Mouse (Mus musculus) limb, embryonic 11.5 days (tissue): ENCODE measurements at regions not wholly inside any gene's neighbourhood (a gene's known extent, or its start where the extent isn't known, plus 50 kb on each side); places are given as distances from the start of the nearest gene placed in this dataset.

ENCODE experiments used
- ATAC-seq: fragments of 200-750 bp; cut with Nextera tagmentation; 2 replicates; pipeline ENCODE4 v1.8.0; 2017; ENCODE audit warnings: low read depth; ENCODE audit not compliant: insufficient number of reproducible peaks, low FRiP score, low TSS enrichment
- DNase-seq: peaks from one replicate; pipeline ENCODE4 v3.0.0-alpha.2; 2015; ENCODE audit warnings: low spot score
- H3K27ac ChIP-seq: fragments of 300-500 bp; sonication (generic); replicated peaks from 2 replicates; pipeline ENCODE4 v1.5.1; 2014; ENCODE audit warnings: low read depth, mild to moderate bottlenecking, low read length
- H3K27me3 ChIP-seq: fragments of 300-500 bp; sonication (generic); 2 replicates; pipeline ENCODE4 v1.6.1; 2014; ENCODE audit warnings: mild to moderate bottlenecking, low read length, mixed read lengths; ENCODE audit not compliant: control insufficient read depth, insufficient read depth
- H3K36me3 ChIP-seq: fragments of 300-500 bp; sonication (generic); 2 replicates; pipeline ENCODE4 v1.6.1; 2014; ENCODE audit warnings: mild to moderate bottlenecking, low read length, moderate library complexity, mixed read lengths; ENCODE audit not compliant: control insufficient read depth, insufficient read depth
- H3K4me1 ChIP-seq: fragments of 300-500 bp; sonication (generic); 2 replicates; pipeline ENCODE4 v1.6.1; 2014; ENCODE audit warnings: low read length, mixed read lengths; ENCODE audit not compliant: control insufficient read depth, insufficient read depth
- H3K4me2 ChIP-seq: fragments of 300-500 bp; sonication (generic); 2 replicates; pipeline ENCODE4 v1.6.1; 2014; ENCODE audit warnings: low read depth, mild to moderate bottlenecking, moderate library complexity; ENCODE audit not compliant: severe bottlenecking
- H3K4me3 ChIP-seq: fragments of 300-500 bp; sonication (generic); 2 replicates; pipeline ENCODE4 v1.5.1; 2014; ENCODE audit warnings: low read depth, low read length
- H3K9ac ChIP-seq: fragments of 300-500 bp; sonication (generic); 2 replicates; pipeline ENCODE4 v1.6.1; 2014; ENCODE audit warnings: mild to moderate bottlenecking, low read length
- H3K9me3 ChIP-seq: fragments of 300-500 bp; sonication (generic); 2 replicates; pipeline ENCODE4 v1.6.1; 2016; ENCODE audit warnings: low read length; ENCODE audit not compliant: control insufficient read depth
- WGBS: fragments of 180-500 bp; shearing (Covaris S2); extraction: QIAGEN DNeasy Blood & Tissue Kit; methylation state at CpG from one replicate; pipeline ENCODE4 v1.1.7; 2014; 5-methylcytosine and 5-hydroxymethylcytosine counted together

- Histone ChIP-seq H3K4me3 (no peak overlapping the region), H3K4me1 (no peaks in the 10 kb centered on the region), H3K36me3 (no peaks in the 10 kb centered on the region), H3K4me2 (no peak overlapping the region), H3K9me3 (no peaks in the 10 kb centered on the region), H3K27me3 (no peaks in the 10 kb centered on the region), H3K27ac (no peak overlapping the region), H3K9ac (no peak overlapping the region)
- ATAC-seq (no peak), DNase-seq (no peak)
- WGBS, result 76% methylated on average over 3 of the region's 3 CpGs
Measured at GRCm38 (mm10) chr8:90608410-90608809, 208.8 kb downstream of the Gm19935 start.

DNA sequence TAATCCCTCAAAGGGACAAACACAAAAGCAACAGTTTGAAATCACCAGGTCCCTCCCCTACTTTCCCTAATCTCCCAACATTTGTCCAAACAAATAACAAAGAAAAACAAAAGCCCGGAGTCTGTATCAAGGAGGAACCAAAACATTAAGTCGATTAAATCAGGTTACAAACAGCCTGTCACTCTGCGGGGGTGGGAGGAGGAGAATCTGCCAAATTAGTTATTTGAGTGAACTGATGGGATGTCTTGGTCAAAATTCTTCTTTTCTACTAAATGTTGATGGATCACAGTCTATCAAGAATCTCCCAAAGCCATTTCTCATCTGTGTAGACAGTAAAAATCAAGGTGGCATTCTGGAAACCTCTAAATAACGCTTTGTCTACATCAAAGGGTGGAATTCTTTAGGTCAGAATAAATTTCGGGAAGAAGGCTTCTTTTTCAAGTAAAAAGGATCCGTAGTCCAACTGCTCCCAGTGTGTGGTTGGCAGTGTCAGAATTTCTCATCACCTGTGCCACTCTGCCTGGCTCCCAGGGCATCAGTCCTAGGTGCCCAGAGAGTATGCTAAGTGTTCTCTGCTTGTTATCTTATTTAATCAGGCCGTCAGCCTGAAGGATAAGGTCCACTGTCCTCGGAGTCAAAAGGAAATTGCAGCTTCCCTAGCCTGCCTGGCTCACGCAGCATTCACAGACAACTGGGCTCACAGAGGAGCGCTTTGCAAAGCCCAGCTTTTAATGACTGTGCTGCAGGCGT lies 216.1 kb downstream of the Gm19935 start:
- DNase-seq, result no peak
- no peak overlapping the region for H3K4me2 ChIP-seq
- H3K27ac ChIP-seq, result no peak overlapping the region
- H3K4me3 ChIP-seq, result no peak overlapping the region
- no peak overlapping the region for H3K9ac ChIP-seq
- no peaks in the 10 kb centered on the region for H3K27me3 ChIP-seq
- no peaks in the 10 kb centered on the region for H3K36me3 ChIP-seq
- no peaks in the 10 kb centered on the region; the same call in 1 of the 2 replicates for H3K9me3 ChIP-seq
- H3K4me1 ChIP-seq, result no peaks in the 10 kb centered on the region
- no peak for ATAC-seq
- WGBS, result 36% methylated on average over 11 of the region's 11 CpGs

DNA sequence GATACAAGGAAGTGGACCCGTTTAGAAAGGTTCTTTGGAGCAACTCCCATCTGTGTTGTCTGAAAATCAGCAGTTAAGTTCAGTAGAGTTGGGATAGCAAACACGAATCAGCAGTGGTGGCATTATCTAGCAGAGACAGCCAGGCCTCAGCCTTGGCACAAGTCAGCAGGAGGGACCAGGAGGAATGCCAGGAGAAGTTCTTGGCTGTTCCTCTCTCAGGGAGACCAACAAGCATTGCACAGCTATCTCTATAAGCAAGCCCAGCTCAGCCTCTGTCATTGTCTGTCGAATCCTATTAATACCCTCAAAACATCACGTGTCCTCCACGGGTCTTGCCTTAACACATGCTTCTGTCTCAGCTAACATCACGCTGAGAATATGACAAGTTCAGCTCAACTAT lies 219.8 kb downstream of the Gm19935 start:
- Histone ChIP-seq H3K27me3 (no peaks in the 10 kb centered on the region), H3K4me3 (no peak overlapping the region), H3K36me3 (no peaks in the 10 kb centered on the region), H3K27ac (no peak overlapping the region), H3K9me3 (no peaks in the 10 kb centered on the region; the same call in 1 of the 2 replicates), H3K9ac (no peak overlapping the region), H3K4me1 (no peaks in the 10 kb centered on the region), H3K4me2 (no peak overlapping the region)
- DNase-seq (no peak), ATAC-seq (no peak)
- WGBS, result 89% methylated on average over 6 of the region's 6 CpGs

GRCm38 (mm10) chr8:90579426-90579825 lies 231.3 kb upstream of the Tox3 start:
- Histone ChIP-seq H3K36me3 (no peaks in the 10 kb centered on the region), H3K4me3 (no peak overlapping the region), H3K4me2 (no peak overlapping the region), H3K27ac (no peak overlapping the region), H3K27me3 (no peaks in the 10 kb centered on the region), H3K4me1 (no peaks in the 10 kb centered on the region), H3K9me3 (no peaks in the 10 kb centered on the region), H3K9ac (no peak overlapping the region)
- no peak for ATAC-seq
- WGBS, result 59% methylated on average over 4 of the region's 4 CpGs
- no peak for DNase-seq

GRCm38 (mm10) chr8:90576976-90577375 lies 228.8 kb upstream of the Tox3 start:
- Histone ChIP-seq H3K27me3 (no peaks in the 10 kb centered on the region), H3K4me3 (no peak overlapping the region), H3K9ac (no peak overlapping the region), H3K9me3 (no peaks in the 10 kb centered on the region), H3K36me3 (no peaks in the 10 kb centered on the region), H3K27ac (no peak overlapping the region), H3K4me2 (no peak overlapping the region), H3K4me1 (no peaks in the 10 kb centered on the region)
- ATAC-seq (no peak), DNase-seq (no peak)
- 70% methylated on average over 4 of the region's 4 CpGs for WGBS

- H3K4me3 ChIP-seq, result no peak overlapping the region
- H3K27ac ChIP-seq, result no peak overlapping the region
- H3K36me3 ChIP-seq, result no peaks in the 10 kb centered on the region
- WGBS, result 59% methylated on average over 3 of the region's 3 CpGs
- no peak overlapping the region for H3K9ac ChIP-seq
- H3K4me2 ChIP-seq, result no peak overlapping the region
- H3K4me1 ChIP-seq, result no peaks in the 10 kb centered on the region
- DNase-seq (no peak), ATAC-seq (no peak)
- no peaks in the 10 kb centered on the region for H3K9me3 ChIP-seq
- H3K27me3 ChIP-seq, result no peaks in the 10 kb centered on the region
Measured at GRCm38 (mm10) chr8:90574676-90575075, 226.5 kb upstream of the Tox3 start.

- 87% methylated on average over 7 of the region's 7 CpGs for WGBS
- Histone ChIP-seq H3K9me3 (no peaks in the 10 kb centered on the region), H3K4me2 (no peak overlapping the region), H3K4me3 (no peak overlapping the region), H3K9ac (no peak overlapping the region), H3K27ac (no peak overlapping the region), H3K36me3 (no peaks in the 10 kb centered on the region), H3K4me1 (no peaks in the 10 kb centered on the region), H3K27me3 (no peaks in the 10 kb centered on the region)
- no peak for DNase-seq
- no peak for ATAC-seq
Measured at GRCm38 (mm10) chr8:90556079-90556427, 207.9 kb upstream of the Tox3 start.

GRCm38 (mm10) chr8:90555415-90556078 lies 207.4 kb upstream of the Tox3 start:
- no peak overlapping the region for H3K4me3 ChIP-seq
- WGBS, result 75% methylated on average over 14 of the region's 14 CpGs
- H3K4me2 ChIP-seq, result no peak overlapping the region
- no peaks in the 10 kb centered on the region for H3K4me1 ChIP-seq
- no peaks in the 10 kb centered on the region for H3K27me3 ChIP-seq
- no peaks in the 10 kb centered on the region for H3K36me3 ChIP-seq
- no peaks in the 10 kb centered on the region for H3K9me3 ChIP-seq
- H3K9ac ChIP-seq, result no peak overlapping the region
- no peak overlapping the region for H3K27ac ChIP-seq
- no peak for ATAC-seq
- no peak for DNase-seq
